Mouse (Mus musculus) heart, adult 9 months (tissue): ENCODE measurements at regions not wholly inside any gene's neighbourhood (a gene's known extent, or its start where the extent isn't known, plus 50 kb on each side); places are given as distances from the start of the nearest gene placed in this dataset.

ENCODE experiments used
- DNase-seq, 2 experiments: peaks; one replicate each; pipeline ENCODE4 v3.0.0; 2022; ENCODE audit warnings: low spot score in 2 of 2

- no peak for DNase-seq
These were observed 1132.2 kb upstream of the A1bg start for GRCm38 (mm10) chr15:62055011-62055410.

- no peak for DNase-seq
These were observed 1130.8 kb upstream of the A1bg start for GRCm38 (mm10) chr15:62053420-62054239.

GRCm38 (mm10) chr15:62049416-62049815 is 1126.6 kb upstream of the A1bg start:
- no peak for DNase-seq

- no peak for DNase-seq
These were observed 1126.2 kb upstream of the A1bg start for GRCm38 (mm10) chr15:62048981-62049380.

GRCm38 (mm10) chr15:62046276-62046675 is 1123.5 kb upstream of the A1bg start:
- DNase-seq: no peak

GRCm38 (mm10) chr15:62044654-62045335 is 1122.0 kb upstream of the A1bg start:
- DNase-seq: no peak

GRCm38 (mm10) chr15:62043617-62044392 is 1121.0 kb upstream of the A1bg start:
- DNase-seq: peak; percentile 35 to 49

GRCm38 (mm10) chr15:62042924-62043504 is 1120.2 kb upstream of the A1bg start:
- no peak for DNase-seq
